Mouse (Mus musculus): ENCODE measurements around the gene Nubp2. TPM values are rescaled to one million over a fixed set of nuclear protein-coding genes. Genes with fewer than 3 reads are reported as not detected.

Gene Nubp2
- total RNA-seq, 2 experiments from 2014 or later: 51.9 to 55.3 TPM

Other genes with a start within 250 kb of the Nubp2 start
- 10 to 100 TPM; 62.2 to 64.2 TPM for gene Slc9a3r2, start 236.0 kb downstream of the Nubp2 start, total RNA-seq (2021)
- not detected for gene Npw, start 227.9 kb downstream of the Nubp2 start, total RNA-seq (2021)
- gene Zfp598, start 216.7 kb downstream of the Nubp2 start, total RNA-seq (2021): 10 to 100 TPM; 47.5 to 48.9 TPM
- 1 to 10 TPM; 6.1 to 9.4 TPM for gene Syngr3, start 196.4 kb downstream of the Nubp2 start, total RNA-seq (2021)
- 10 to 100 TPM; 28.4 to 28.8 TPM for gene Gfer, start 190.2 kb downstream of the Nubp2 start, total RNA-seq (2021)
- 1 to 10 TPM; 6.2 to 8.5 TPM for gene Noxo1, start 190.1 kb downstream of the Nubp2 start, total RNA-seq (2021)
- 10 to 100 TPM; 37.8 to 40.9 TPM for gene Tbl3, start 178.7 kb downstream of the Nubp2 start, total RNA-seq (2021)
- not detected for gene Rnf151, start 168.3 kb downstream of the Nubp2 start, total RNA-seq (2021)
- gene Rps2, start 168.2 kb downstream of the Nubp2 start, total RNA-seq (2021): 100 to 1,000 TPM; 867 to 881 TPM
- 100 to 1,000 TPM; 210 to 213 TPM for gene Ndufb10, start 161.9 kb downstream of the Nubp2 start, total RNA-seq (2021)
- gene Rpl3l, start 158.5 kb downstream of the Nubp2 start, total RNA-seq (2021): 1 to 10 TPM; 5.9 to 6.9 TPM
- 10 to 100 TPM; 62.0 to 74.6 TPM for gene Msrb1, start 149.7 kb downstream of the Nubp2 start, total RNA-seq (2021)
- gene Hs3st6, start 133.4 kb downstream of the Nubp2 start, total RNA-seq (2021): 1 to 10 TPM; 3.2 to 4.2 TPM
- 1 to 10 TPM in 1 of 2 experiments, under 1 TPM in 1; 0.64 to 1.3 TPM for gene Meiob, start 82.1 kb downstream of the Nubp2 start, total RNA-seq (2021)
- 10 to 100 TPM; 67.0 to 77.5 TPM for gene Hagh, start 46.2 kb downstream of the Nubp2 start, total RNA-seq (2021)
- 10 to 100 TPM; 28.9 to 30.5 TPM for gene Fahd1, start 36.0 kb downstream of the Nubp2 start, total RNA-seq (2021)
- 1 to 10 TPM; 2.0 to 7.4 TPM for gene Igfals, start 20.4 kb downstream of the Nubp2 start, total RNA-seq (2021)
- gene Spsb3, start 294 bp upstream of the Nubp2 start, total RNA-seq (2021): 10 to 100 TPM; 35.5 to 37.8 TPM
- 10 to 100 TPM; 63.5 to 66.9 TPM for gene Eme2, start 8.7 kb upstream of the Nubp2 start, total RNA-seq (2021)
- gene Mrps34, start 8.8 kb upstream of the Nubp2 start, total RNA-seq (2021): 100 to 1,000 TPM; 135 to 137 TPM
- gene Nme3, start 10.2 kb upstream of the Nubp2 start, total RNA-seq (2021): 10 to 100 TPM; 73.7 to 76.7 TPM
- 100 to 1,000 TPM; 150 to 153 TPM for gene Mapk8ip3, start 50.6 kb upstream of the Nubp2 start, total RNA-seq (2021)
- gene Jpt2, start 74.3 kb upstream of the Nubp2 start, total RNA-seq (2021): 10 to 100 TPM; 58.7 to 65.9 TPM
- gene Cramp1l, start 129.4 kb upstream of the Nubp2 start, total RNA-seq (2021): 10 to 100 TPM; 26.3 to 31.8 TPM
- 10 to 100 TPM; 25.7 to 34.2 TPM for gene Ift140, start 129.7 kb upstream of the Nubp2 start, total RNA-seq (2021)
- 10 to 100 TPM; 25.5 to 26.4 TPM for gene Tmem204, start 197.2 kb upstream of the Nubp2 start, total RNA-seq (2021)
- gene Telo2, start 229.6 kb upstream of the Nubp2 start, total RNA-seq (2021): 10 to 100 TPM; 30.3 to 35.1 TPM
- gene Ptx4, start 234.4 kb upstream of the Nubp2 start, total RNA-seq (2021): under 1 TPM; 0.36 to 0.76 TPM
- 10 to 100 TPM; 34.6 to 38.6 TPM for gene Clcn7, start 247.0 kb upstream of the Nubp2 start, total RNA-seq (2021)